Mouse (Mus musculus) brain, embryonic 14.5 days (tissue): ENCODE results near the gene Nrgn.

ENCODE experiments used
- CTCF ChIP-seq: fragments of 200-500 bp; IDR thresholded peaks from 2 replicates; pipeline ENCODE4 v1.5.1; 2012; ENCODE audit warnings: inconsistent platforms, mild to moderate bottlenecking, moderate library complexity, borderline replicate concordance; ENCODE audit not compliant: insufficient read depth, insufficient read length; ENCODE audit errors: extremely low read depth
- POLR2A ChIP-seq: fragments of 200-500 bp; IDR thresholded peaks from 2 replicates; pipeline ENCODE4 v1.6.1; 2012; ENCODE audit warnings: mild to moderate bottlenecking, inconsistent platforms, borderline replicate concordance; ENCODE audit not compliant: poor library complexity, insufficient read depth, insufficient read length, severe bottlenecking; ENCODE audit errors: extremely low read depth

DNA sequence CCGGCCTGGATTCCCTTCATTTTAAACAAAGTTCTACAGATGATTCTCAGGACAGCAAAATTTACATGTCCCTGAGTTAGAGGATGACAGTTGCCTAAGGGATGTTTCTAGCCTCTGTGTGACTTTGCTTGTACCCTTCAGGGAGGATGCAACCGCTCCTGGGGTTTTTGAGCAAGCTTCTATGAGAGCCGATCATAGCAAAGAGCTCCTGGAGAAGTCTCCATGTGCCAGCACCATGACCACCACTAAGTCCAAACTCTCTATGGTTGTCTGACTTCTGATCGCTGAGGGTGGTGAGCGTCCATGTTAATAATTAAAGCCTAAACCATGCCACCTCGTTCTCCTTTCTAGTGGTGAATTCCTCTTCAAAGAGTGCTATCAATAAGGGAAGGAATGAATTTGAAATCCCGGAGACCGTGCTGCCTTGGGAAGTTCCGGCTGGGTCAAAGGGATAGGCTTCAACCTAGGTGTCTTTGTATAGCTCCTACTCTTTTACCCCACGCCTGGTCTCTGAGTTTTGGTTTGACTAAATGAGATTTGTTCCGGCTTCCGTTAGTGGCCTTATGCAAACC is 8.7 kb downstream of the Nrgn start:
- TF ChIP-seq CTCF (no peak), POLR2A (no peak)
